Mouse (Mus musculus): Measurements from ENCODE around the gene Nfe2.

Nfe2 gene

GRCm38 (mm10) chr15:103248401-103249313 is 9.5 kb downstream of the Nfe2 start:
- peak; percentile 35 to 42 for DNase-seq

GRCm38 (mm10) chr15:103247782-103248400 is 10.3 kb downstream of the Nfe2 start:
- no peak for DNase-seq

- no peak for DNase-seq
Measured at GRCm38 (mm10) chr15:103247078-103247781, 11.0 kb downstream of the Nfe2 start.

GRCm38 (mm10) chr15:103245616-103246015 is 12.6 kb downstream of the Nfe2 start:
- DNase-seq = no peak

GRCm38 (mm10) chr15:103242885-103243284 is 15.3 kb downstream of the Nfe2 start:
- DNase-seq = no peak

GRCm38 (mm10) chr15:103241071-103242018 is 16.9 kb downstream of the Nfe2 start:
- DNase-seq = peak in 1 of 2 experiments; percentile 16

- DNase-seq = peak; percentile 94
Measured at GRCm38 (mm10) chr15:103240160-103241028, 17.8 kb downstream of the Nfe2 start, which contains the start of gene Hnrnpa1. TSS of gene Hnrnpa1 (plus strand) at chr15:103240432.

GRCm38 (mm10) chr15:103239685-103240159 is 18.5 kb downstream of the Nfe2 start, which contains the start of gene Cbx5:
TSS of gene Cbx5 (minus strand) at chr15:103239816.
- DNase-seq = peak; percentile 98

GRCm38 (mm10) chr15:103239130-103239684 is 19.0 kb downstream of the Nfe2 start:
- DNase-seq = peak; percentile 96

GRCm38 (mm10) chr15:103237295-103237694 is 20.9 kb downstream of the Nfe2 start:
- no peak for DNase-seq

GRCm38 (mm10) chr15:103233119-103233518 is 25.1 kb downstream of the Nfe2 start:
- no peak for DNase-seq

GRCm38 (mm10) chr15:103228904-103229303 is 29.3 kb downstream of the Nfe2 start:
- no peak for DNase-seq

- DNase-seq = no peak
Measured at GRCm38 (mm10) chr15:103227572-103227971, 30.6 kb downstream of the Nfe2 start.

GRCm38 (mm10) chr15:103227022-103227421 is 31.2 kb downstream of the Nfe2 start:
- no peak for DNase-seq

GRCm38 (mm10) chr15:103224161-103224560 is 34.0 kb downstream of the Nfe2 start:
- no peak for DNase-seq

- no peak for DNase-seq
Measured at GRCm38 (mm10) chr15:103221386-103221785, 36.8 kb downstream of the Nfe2 start.

- DNase-seq = no peak
Measured at GRCm38 (mm10) chr15:103220785-103221184, 37.4 kb downstream of the Nfe2 start.

- DNase-seq = no peak
Measured at GRCm38 (mm10) chr15:103216052-103216451, 42.2 kb downstream of the Nfe2 start.

- peak; percentile 72 to 80 for DNase-seq
Measured at GRCm38 (mm10) chr15:103214971-103215907, 43.0 kb downstream of the Nfe2 start.

Measured in cerebellum, postnatal 14 days (tissue).